Mouse (Mus musculus) MEL (cell line): ENCODE measurements around the gene Mid1. TPM values are rescaled to one million over a fixed set of nuclear protein-coding genes. Genes with fewer than 3 reads are reported as not detected.

Experiments used
- DNase-seq: peaks from one replicate; pipeline ENCODE4 v3.0.0; 2011; ENCODE audit warnings: low read depth, low spot score
- H3K27ac ChIP-seq: 2 replicates; pipeline ENCODE4 v1.5.1; 2012; ENCODE audit warnings: low read depth, mild to moderate bottlenecking, control low read depth, low read length, moderate library complexity; ENCODE audit not compliant: control insufficient read depth
- H3K27me3 ChIP-seq, 2 experiments: fragments of 150-350 bp in 1 of 2; sonication (generic) in 1 of 2; 2 replicates each; pipeline ENCODE4 v1.6.1; 2012; ENCODE audit warnings: low read length in 2 of 2, mild to moderate bottlenecking in 2 of 2, improper control_type of control experiment in 1 of 2, moderate library complexity in 1 of 2; ENCODE audit not compliant: insufficient read depth in 2 of 2, control insufficient read depth in 1 of 2
- H3K36me3 ChIP-seq, 2 experiments: 2 replicates each; pipeline ENCODE4 v1.6.1; 2012 to 2014; ENCODE audit warnings: low read length in 2 of 2, improper control_type of control experiment in 1 of 2, inconsistent platforms in 1 of 2, mild to moderate bottlenecking in 1 of 2; ENCODE audit not compliant: insufficient read depth in 2 of 2, control insufficient read depth in 1 of 2
- H3K4me1 ChIP-seq, 2 experiments: fragments of 150-350 bp in 1 of 2; sonication (generic) in 1 of 2; 2 replicates each; pipeline ENCODE4 v1.6.1; 2012; ENCODE audit warnings: low read length in 2 of 2, improper control_type of control experiment in 1 of 2, mild to moderate bottlenecking in 1 of 2; ENCODE audit not compliant: insufficient read depth in 2 of 2, control insufficient read depth in 1 of 2
- H3K4me3 ChIP-seq, 2 experiments: fragments of 150-350 bp in 1 of 2; sonication (generic) in 1 of 2; 2 replicates each; pipeline ENCODE4 v1.5.1; 2012; ENCODE audit warnings: low read depth in 2 of 2, low read length in 2 of 2, mild to moderate bottlenecking in 2 of 2, moderate library complexity in 2 of 2, control low read depth in 1 of 2, improper control_type of control experiment in 1 of 2; ENCODE audit not compliant: control insufficient read depth in 1 of 2, insufficient read depth in 1 of 2
- H3K79me2 ChIP-seq: 2 replicates; pipeline ENCODE4 v1.6.1; 2012; ENCODE audit warnings: mild to moderate bottlenecking, low read length, moderate library complexity; ENCODE audit not compliant: control insufficient read depth, poor library complexity, insufficient read depth
- H3K9ac ChIP-seq: 2 replicates; pipeline ENCODE4 v1.6.1; 2012; ENCODE audit warnings: low read depth, mild to moderate bottlenecking, control low read depth, low read length, moderate library complexity; ENCODE audit not compliant: control insufficient read depth, poor library complexity, severe bottlenecking
- H3K9me3 ChIP-seq: fragments of 150-350 bp; sonication (generic); replicated peaks from 2 replicates; pipeline ENCODE4 v1.6.1; 2012; ENCODE audit warnings: mild to moderate bottlenecking, low read length, improper control_type of control experiment, moderate library complexity; ENCODE audit not compliant: insufficient read depth
- BHLHE40 ChIP-seq: IDR thresholded peaks from 2 replicates; pipeline ENCODE4 v1.6.1; 2012; ENCODE audit warnings: low read depth, mild to moderate bottlenecking, inconsistent platforms, low read length, improper control_type of control experiment, borderline replicate concordance
- CHD1 ChIP-seq: IDR thresholded peaks from 2 replicates; pipeline ENCODE4 v1.6.1; 2012; ENCODE audit warnings: low read depth, mild to moderate bottlenecking, inconsistent platforms, low read length, improper control_type of control experiment
- CHD2 ChIP-seq: IDR thresholded peaks from 2 replicates; pipeline ENCODE4 v1.6.1; 2011; ENCODE audit warnings: low read length, improper control_type of control experiment
- E2F4 ChIP-seq: IDR thresholded peaks from 2 replicates; pipeline ENCODE4 v1.6.1; 2011; ENCODE audit warnings: low read depth, low read length, improper control_type of control experiment, borderline replicate concordance
- ELF1 ChIP-seq: IDR thresholded peaks from 2 replicates; pipeline ENCODE4 v1.6.1; 2014; ENCODE audit warnings: low read depth, mild to moderate bottlenecking, inconsistent platforms, low read length, improper control_type of control experiment, moderate library complexity
- ETS1 ChIP-seq: IDR thresholded peaks from 2 replicates; pipeline ENCODE4 v1.6.1; 2012; ENCODE audit warnings: low read depth, mild to moderate bottlenecking, inconsistent platforms, low read length, improper control_type of control experiment, moderate library complexity
- GABPA ChIP-seq: IDR thresholded peaks from 2 replicates; pipeline ENCODE4 v1.6.1; 2012; ENCODE audit warnings: low read depth, mild to moderate bottlenecking, inconsistent platforms, low read length, improper control_type of control experiment, moderate library complexity
- GATA1 ChIP-seq: IDR thresholded peaks from 2 replicates; pipeline ENCODE4 v1.6.1; 2011; ENCODE audit warnings: low read depth, low read length, improper control_type of control experiment
- HCFC1 ChIP-seq: IDR thresholded peaks from 2 replicates; pipeline ENCODE4 v1.6.1; 2012; ENCODE audit warnings: low read depth, mild to moderate bottlenecking, inconsistent platforms, low read length, improper control_type of control experiment, moderate library complexity
- MEF2A ChIP-seq: IDR thresholded peaks from 2 replicates; pipeline ENCODE4 v1.6.1; 2014; ENCODE audit warnings: low read depth, mild to moderate bottlenecking, inconsistent platforms, low read length, improper control_type of control experiment; ENCODE audit not compliant: poor library complexity, insufficient replicate concordance, severe bottlenecking; ENCODE audit errors: extremely low read depth
- MXI1 ChIP-seq: IDR thresholded peaks from 2 replicates; pipeline ENCODE4 v1.6.1; 2011; ENCODE audit warnings: mild to moderate bottlenecking, low read depth, low read length, improper control_type of control experiment
- NELFE ChIP-seq: IDR thresholded peaks from 2 replicates; pipeline ENCODE4 v1.6.1; 2011; ENCODE audit warnings: low read depth, low read length, improper control_type of control experiment
- POLR2AphosphoS2 ChIP-seq: IDR thresholded peaks from 2 replicates; pipeline ENCODE4 v1.6.1; 2011; ENCODE audit warnings: low read length, improper control_type of control experiment
- RAD21 ChIP-seq: IDR thresholded peaks from 2 replicates; pipeline ENCODE4 v1.6.1; 2011; ENCODE audit warnings: mild to moderate bottlenecking, low read depth, low read length, improper control_type of control experiment
- TAL1 ChIP-seq: IDR thresholded peaks from 2 replicates; pipeline ENCODE4 v1.6.1; 2012; ENCODE audit warnings: mild to moderate bottlenecking, inconsistent platforms, low read length, moderate library complexity, mixed read lengths
- TBP ChIP-seq: IDR thresholded peaks from 2 replicates; pipeline ENCODE4 v1.8.0; 2011; ENCODE audit warnings: low read depth, low read length, improper control_type of control experiment
- UBTF ChIP-seq: IDR thresholded peaks from 2 replicates; pipeline ENCODE4 v1.6.1; 2012; ENCODE audit warnings: low read depth, mild to moderate bottlenecking, inconsistent platforms, low read length, improper control_type of control experiment, moderate library complexity, borderline replicate concordance; ENCODE audit not compliant: insufficient read depth
- ZC3H11A ChIP-seq: IDR thresholded peaks from 2 replicates; pipeline ENCODE4 v1.6.1; 2012; ENCODE audit warnings: low read depth, mild to moderate bottlenecking, inconsistent platforms, low read length, improper control_type of control experiment
- ZNF384 ChIP-seq: IDR thresholded peaks from 2 replicates; pipeline ENCODE4 v1.6.1; 2012; ENCODE audit warnings: low read depth, mild to moderate bottlenecking, inconsistent platforms, low read length, improper control_type of control experiment
- polyA plus RNA-seq, 2 experiments: library from polyadenylated mRNA; stranded (reverse) in 1 of 2; unstranded in 1 of 2; fragments of >175 nt in 1 of 2; fragments of >200 nt in 1 of 2; gene quantifications; 2 replicates each; pipeline versions ENCODE4 v1.2.1 to v1.2.4; 2012; ENCODE audit warnings: low replicate concordance in 2 of 2, low read depth in 1 of 2; ENCODE audit not compliant: insufficient read length in 2 of 2, insufficient read depth in 1 of 2, missing spikeins in 1 of 2
- total RNA-seq: library from RNA; depleted of rRNA; stranded (reverse); fragments of 300-350 nt; gene quantifications from 2 replicates; pipeline ENCODE4 v1.2.3, GENCODE M21; 2012

Mid1 gene
- total and polyA plus RNA-seq, 3 experiments, result 1.4 to 7.8 TPM; not detected in 1

DNA sequence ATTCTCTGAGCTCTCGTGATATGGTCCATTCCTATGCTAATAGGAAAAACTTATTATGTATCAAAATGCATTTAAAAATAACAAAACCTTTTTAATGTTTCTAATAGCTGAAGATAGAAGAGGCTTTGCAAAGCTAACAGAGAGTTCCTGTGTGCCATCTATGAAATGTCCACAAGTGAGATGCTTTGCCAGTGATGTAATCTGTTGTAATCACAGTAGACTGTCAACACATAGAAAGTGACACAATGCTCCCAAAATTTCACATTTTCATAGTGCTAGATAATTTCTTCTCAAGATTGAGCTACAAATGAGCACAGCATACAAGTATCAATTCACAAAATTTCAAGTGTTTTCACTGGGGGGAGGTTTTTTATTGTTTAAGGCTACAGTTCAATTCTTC, 158.3 kb downstream of the Mid1 start:
- H3K27ac ChIP-seq, result no peak overlapping the region
- H3K9ac ChIP-seq, result no peak overlapping the region
- H3K4me3 ChIP-seq, result no peak overlapping the region
- H3K79me2 ChIP-seq, result no peaks in the 10 kb centered on the region
- H3K9me3 ChIP-seq, result no peaks in the 10 kb centered on the region
- no peak for DNase-seq
- H3K36me3 ChIP-seq, result no peaks in the 10 kb centered on the region
- no peaks in the 10 kb centered on the region; a peak in 3 of 4 replicates for H3K27me3 ChIP-seq
- no peaks in the 10 kb centered on the region for H3K4me1 ChIP-seq
- TF ChIP-seq BHLHE40 (no peak), RAD21 (no peak)

GRCm38 (mm10) chrX:169844150-169844772, 159.3 kb downstream of the Mid1 start:
- H3K4me1 ChIP-seq, result no peaks in the 10 kb centered on the region
- no peak overlapping the region for H3K27ac ChIP-seq
- no peaks in the 10 kb centered on the region for H3K9me3 ChIP-seq
- DNase-seq, result no peak
- no peak overlapping the region for H3K9ac ChIP-seq
- TF ChIP-seq CHD1 (no peak), HCFC1 (no peak), ZNF384 (no peak), ZC3H11A (no peak), UBTF (no peak), ELF1 (no peak), GABPA (no peak), MXI1 (no peak), POLR2AphosphoS2 (no peak), RAD21 (no peak), CHD2 (no peak), ETS1 (no peak), GATA1 (no peak), MEF2A (no peak), E2F4 (no peak), NELFE (no peak), TAL1 (no peak), TBP (no peak)
- H3K79me2 ChIP-seq, result no peaks in the 10 kb centered on the region
- H3K27me3 ChIP-seq, result no peaks in the 10 kb centered on the region; a peak in 3 of 4 replicates
- H3K36me3 ChIP-seq, result no peaks in the 10 kb centered on the region
- H3K4me3 ChIP-seq, result no peak overlapping the region
